Mouse (Mus musculus) thymus, adult 18-20 months (tissue): ENCODE measurements around the gene Glul.
"Not testable (repeated sequence)": the region's sequence is repeated elsewhere in the genome, so short reads cannot be mapped to it uniquely, and the experiment has no call there.

Experiments
- DNase-seq, 2 experiments: peaks; one replicate each; pipeline ENCODE4 v3.0.0; 2022; ENCODE audit warnings: mixed read lengths in 2 of 2

The Glul gene

GRCm38 (mm10) chr1:153899731-153900380 is at the start of gene Glul, which contains the start of gene Teddm2:
Gene Glul (plus strand): TSS chr1:153899944.
Gene Teddm2 (minus strand): TSS chr1:153900228.
- peak; percentile 95 to 96 for DNase-seq

DNA sequence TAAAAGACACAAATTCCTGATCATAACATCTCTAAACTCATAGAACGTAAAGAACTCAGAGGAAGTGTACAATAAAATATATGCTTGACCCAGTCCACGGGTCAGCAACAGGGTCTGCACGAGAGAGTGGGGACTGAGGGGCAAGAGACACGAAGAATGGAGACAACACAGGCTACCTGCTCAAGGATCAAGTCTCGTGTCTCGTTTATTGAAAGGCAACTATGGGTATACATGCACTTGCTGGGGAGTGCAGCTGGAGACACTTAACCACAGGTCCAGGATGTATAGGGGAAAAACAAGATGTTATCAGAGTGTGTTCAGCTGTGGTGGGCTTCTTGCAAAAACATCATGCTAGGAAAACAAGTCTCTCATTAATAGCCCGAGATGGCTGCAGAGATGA is 47.0 kb upstream of the Glul start:
- DNase-seq, result peak; percentile 21 to 41

DNA sequence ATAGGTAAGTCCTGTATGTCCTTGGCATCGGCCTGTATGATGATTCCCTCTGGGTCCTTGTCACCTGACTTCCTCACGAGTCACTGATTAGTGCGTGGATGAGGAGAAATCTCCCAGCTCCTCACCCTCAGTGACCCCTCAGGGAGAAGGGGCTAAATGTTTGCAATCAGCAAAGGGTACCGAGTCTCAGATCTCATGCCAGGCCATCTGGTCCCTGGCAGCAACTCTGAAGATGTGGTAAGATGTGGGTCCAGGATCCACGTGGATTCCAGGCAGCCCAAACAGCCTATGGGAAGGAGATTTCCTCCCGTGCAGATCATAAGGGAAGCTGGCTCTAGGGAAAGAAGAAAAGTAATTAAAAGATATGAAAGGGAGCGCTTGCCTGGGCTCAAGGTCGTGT is 43.8 kb upstream of the Glul start:
- DNase-seq, result no peak

DNA sequence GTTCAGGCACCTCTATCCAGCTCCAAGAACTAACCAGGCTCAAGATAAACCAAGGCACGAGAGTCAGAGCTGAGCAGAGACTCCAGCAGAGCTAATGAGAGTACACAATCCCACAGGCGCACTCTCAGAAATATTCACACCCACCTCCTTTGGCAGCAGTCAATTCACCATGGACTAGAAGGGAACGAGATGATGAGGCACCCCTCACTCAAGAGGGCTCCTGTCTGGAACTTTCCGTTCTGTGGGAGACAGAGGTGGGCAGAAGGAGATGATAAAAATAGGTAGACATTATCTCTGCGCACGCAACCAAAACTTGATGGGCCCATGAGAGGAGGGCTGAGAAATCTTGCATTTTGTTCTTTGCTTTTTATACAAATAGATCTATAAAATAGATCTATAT is 25.7 kb upstream of the Glul start, which contains the start of gene Teddm1b:
TSS of gene Teddm1b (plus strand) at position 301 of the 400 bp plus-strand sequence.
- no peak for DNase-seq

DNA sequence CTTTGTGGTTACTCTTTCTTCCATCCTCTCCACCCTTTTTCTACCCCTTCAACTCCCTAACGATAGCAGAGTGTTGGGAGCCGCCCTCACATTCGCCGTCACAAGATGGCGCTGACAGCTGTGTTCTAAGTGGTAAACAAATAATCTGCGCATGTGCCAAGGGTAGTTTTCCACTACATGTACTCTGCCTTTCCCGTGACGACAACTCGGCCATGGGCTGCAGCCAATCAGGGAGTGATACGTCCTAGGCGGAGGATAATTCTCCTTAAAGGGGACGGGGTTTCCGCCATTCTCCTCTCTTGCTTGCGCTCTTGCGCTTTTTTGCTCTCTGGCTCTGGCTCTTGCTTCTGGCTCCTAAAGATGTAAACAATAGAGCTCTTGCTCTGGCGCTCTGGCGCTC is 19.4 kb upstream of the Glul start:
- not testable (repeated sequence) for DNase-seq

DNA sequence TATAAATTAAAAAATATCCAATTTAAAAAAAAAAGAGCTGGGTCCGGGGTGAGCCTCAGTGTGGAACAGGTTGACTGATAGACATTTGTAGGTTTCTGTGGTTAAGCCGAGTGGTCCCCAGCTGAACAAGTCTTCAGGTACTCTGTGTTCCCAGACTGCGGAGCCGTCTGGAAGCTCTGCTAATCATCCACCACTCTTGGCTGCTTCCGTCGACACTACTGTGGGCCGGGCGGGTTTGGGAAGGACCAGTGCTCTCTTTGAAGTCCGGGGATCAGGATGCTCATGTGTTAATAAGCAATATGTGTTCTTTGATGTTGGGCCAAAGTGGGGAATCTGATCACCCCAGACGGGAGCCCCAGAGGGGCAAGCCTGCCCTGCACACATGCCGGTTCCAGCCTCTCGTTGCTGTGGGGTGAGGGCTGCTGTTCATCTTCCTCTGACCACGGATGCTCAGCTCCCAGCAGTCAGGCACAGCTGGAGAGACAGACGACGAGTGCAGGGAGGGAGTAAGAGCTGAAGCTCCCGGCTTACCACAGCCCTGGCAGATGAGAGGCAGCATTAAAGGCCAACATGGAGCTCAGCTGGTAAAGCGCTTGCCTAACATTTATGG is 13.6 kb upstream of the Glul start:
- DNase-seq, result no peak

DNA sequence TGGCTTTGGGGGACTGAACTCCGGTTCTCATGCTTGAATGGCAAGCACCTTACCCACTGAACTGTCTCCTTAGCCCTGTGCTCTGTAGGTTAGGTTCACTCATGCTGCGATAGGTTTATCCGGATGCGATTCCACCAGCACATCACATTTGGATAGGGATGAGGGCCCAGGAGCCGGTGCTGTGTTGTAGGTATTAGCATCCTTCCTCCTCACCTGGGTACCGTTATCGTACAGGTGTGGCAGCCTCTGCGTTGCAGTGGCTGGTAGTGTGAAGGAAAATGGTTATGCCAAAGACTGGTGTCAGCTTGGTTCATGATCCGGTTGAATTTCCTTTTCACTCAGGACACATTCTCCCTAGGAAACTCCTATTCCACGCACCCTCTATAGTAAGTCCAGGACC is 9.6 kb upstream of the Glul start:
- no peak for DNase-seq

GRCm38 (mm10) chr1:153891442-153891841 is 8.3 kb upstream of the Glul start, which contains the start of gene Teddm1a:
Gene Teddm1a (plus strand): TSS chr1:153891742.
- DNase-seq, result no peak

- no peak for DNase-seq
These were observed 6.0 kb upstream of the Glul start for GRCm38 (mm10) chr1:153893746-153894145.

DNA sequence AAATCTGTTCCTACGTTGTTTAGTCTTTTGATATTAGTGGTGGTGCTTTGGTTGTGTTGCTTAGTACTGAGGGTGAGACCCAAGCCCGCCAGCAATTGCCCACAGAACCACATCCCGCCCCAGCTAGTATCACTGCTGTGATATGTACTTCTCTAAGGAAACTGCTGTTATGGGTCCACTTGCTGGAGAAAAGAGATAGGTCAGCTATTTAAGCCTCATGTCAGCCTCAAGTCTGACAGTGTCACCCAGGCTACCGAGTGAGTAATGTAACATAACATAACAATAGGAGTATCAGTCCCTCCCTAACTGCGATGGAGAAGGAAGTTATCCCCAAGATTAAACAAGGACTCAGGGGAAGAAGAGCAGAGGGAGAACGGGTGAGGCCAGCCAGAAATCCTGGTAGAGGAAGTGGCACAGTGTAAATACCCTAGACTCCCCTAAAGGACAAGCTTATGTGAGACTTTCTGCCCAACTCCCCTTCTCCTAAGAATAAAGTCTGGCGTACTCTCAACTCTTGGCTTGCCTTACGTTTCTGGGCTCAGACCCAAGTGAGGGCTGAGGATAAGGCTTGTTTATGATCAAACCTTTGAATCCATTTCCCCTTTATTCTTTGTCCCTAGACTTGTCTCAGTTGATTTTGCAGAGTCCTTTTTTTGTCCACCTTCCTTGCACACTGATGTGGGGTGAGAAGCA is 5.4 kb upstream of the Glul start:
- no peak for DNase-seq

- DNase-seq, result peak; percentile 22 to 37
These were observed 4.8 kb upstream of the Glul start for GRCm38 (mm10) chr1:153894979-153895378.

DNA sequence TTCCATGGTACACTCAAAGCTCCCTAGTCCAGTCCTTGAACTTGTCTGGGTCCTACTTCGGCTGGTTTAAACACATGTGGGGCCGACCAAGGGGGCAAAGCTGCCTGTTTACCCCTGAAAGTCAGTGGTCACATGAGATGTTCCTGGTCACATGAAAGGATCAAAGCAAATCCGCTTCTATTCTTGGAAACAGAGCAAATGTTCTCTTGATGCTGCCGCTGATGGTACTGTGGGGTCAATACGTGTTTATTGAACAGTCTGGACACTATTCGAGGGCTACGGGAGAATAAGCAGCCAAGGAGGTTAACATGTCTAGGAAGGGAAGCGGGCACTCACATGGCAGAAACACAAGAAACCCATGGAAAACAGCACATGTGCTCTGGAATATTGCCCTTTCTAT is 2.5 kb upstream of the Glul start:
- no peak for DNase-seq

GRCm38 (mm10) chr1:153898989-153899730 is 584 bp upstream of the Glul start:
- DNase-seq, result no peak

DNA sequence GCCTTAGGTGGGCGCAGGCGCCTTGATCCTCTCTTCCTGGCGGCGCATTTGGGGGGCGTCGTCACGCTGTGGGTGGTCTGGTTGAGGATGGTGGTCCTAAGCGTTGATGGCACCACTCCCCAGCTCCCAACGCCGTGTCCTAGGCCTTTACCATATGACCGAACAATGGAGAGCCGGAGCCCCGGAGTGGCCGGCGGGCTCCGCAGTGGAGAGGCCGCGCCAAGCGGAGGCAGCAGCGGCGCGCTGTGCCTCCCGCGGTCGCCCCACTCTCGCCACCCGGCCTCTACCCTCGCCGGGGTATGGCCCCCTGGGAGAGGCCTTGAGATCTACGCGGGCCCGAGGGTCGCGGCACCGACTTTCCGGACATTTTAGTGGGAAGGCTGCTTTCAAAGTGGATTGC is 637 bp downstream of the Glul start:
- DNase-seq, result peak in 1 of 2 experiments; percentile 62

DNA sequence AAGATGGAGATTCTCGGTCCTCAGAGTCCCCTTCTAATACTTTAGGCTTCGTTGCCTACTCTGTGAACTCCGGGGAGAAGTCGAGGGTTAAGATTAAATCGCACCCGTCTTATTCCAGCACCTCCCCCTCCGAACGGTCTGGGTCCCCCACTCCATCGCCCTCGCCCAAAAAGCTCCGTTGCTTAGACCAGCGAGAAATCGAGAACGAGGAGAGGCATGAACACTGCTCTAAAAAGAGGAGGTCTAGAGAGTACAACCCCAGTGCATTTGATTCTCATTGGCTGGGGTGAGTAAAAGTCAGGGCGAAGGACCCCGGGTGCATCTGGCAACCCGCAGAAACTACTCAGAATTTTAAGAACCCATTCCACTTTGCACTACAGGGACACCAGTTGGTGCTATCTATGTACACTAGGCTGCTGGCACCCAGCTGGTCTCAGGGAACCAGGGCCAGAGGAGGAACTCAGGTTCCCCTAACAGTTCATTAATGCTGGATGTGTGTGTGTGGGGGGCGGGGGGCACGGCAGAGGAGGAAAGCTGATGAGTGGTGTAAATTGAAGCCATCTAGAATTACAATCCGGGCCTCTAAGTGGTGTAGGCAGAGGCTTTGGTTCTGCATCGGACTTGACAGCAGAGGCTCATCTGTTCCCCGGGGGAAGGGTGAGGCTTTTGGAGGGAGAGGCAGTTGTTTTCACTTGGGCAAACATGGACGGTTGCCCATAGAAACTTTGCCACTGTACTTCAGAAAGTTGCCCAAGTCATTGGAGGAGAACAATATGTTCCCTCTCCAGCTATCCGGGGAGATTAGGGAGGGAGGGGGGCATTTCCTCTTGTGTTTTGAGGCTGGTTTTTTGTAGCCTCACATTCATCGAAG is 1.4 kb downstream of the Glul start:
- no peak for DNase-seq

- no peak for DNase-seq
These were observed 3.3 kb downstream of the Glul start for GRCm38 (mm10) chr1:153903006-153903405.

GRCm38 (mm10) chr1:153904236-153904635 is 4.5 kb downstream of the Glul start:
- no peak for DNase-seq

DNA sequence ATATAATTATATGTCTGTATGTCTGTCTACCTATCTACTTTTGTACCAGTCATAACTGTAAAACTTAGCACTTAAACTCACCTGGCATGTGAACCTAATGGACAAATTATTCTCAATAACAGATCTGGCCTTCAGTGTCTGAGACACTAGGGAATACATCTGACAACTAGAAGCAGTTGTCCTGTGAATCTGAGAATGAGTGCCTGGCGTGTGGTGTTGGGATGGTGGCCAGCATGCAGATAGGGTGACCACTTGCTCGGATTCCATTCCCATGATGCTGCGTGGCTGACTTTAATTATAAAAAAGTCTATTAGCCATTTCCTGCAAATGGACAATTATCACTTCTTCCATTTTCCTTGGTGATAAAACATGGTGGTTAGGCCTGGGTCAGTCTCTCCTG is 6.1 kb downstream of the Glul start:
- DNase-seq, result no peak

- DNase-seq, result no peak
These were observed 8.5 kb downstream of the Glul start for GRCm38 (mm10) chr1:153908208-153908607.

- no peak for DNase-seq
These were observed 9.0 kb downstream of the Glul start for GRCm38 (mm10) chr1:153908741-153909140.

GRCm38 (mm10) chr1:153909213-153909962 is 9.6 kb downstream of the Glul start:
- DNase-seq, result no peak

DNA sequence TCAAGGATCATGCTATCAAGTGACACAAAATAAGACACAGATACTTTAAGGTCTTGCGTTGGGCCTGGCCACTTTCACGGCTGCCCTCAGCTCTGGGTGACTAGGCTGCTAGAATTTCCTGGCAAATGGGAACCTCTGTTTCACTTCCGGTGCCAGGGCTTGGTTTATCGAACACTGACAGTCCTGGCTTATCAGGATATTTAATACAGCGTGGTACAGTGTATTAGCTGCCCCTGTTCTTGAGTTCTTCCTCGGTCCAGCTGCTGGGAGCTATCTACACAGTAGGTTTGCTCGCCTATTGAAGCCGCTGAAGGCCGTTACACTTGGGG is 10.2 kb downstream of the Glul start:
- DNase-seq, result no peak
